Mouse (Mus musculus): ENCODE measurements around the gene Slc9a9.

GRCm38 (mm10) chr9:94883435-94883834 lies 213.7 kb downstream of the Slc9a9 start:
- TF ChIP-seq GATA1 (IDR thresholded peaks at IDR 0.05; ENCODE audit: borderline replicate concordance, low read length), result no peak
- TF ChIP-seq FLI1 (IDR thresholded peaks at IDR 0.05; ENCODE audit: low read length), result no peak

Measured in megakaryocyte, embryonic 14.5 days (primary cell).